Mouse (Mus musculus): ENCODE measurements around the gene Rwdd3. TPM values are rescaled to one million over a fixed set of nuclear protein-coding genes. Genes with fewer than 3 reads are reported as not detected.

The Rwdd3 gene
- total RNA-seq (2021): 1 to 10 TPM; 3.6 to 4.7 TPM
- long read RNA-seq, experiment 1, partial matches to known transcripts: 0 of 3 reads
- long read RNA-seq, experiment 1, other reads (novel, unspliced or antisense): 0 of 3 reads
- long read RNA-seq, experiment 2, partial matches to known transcripts: 0 of 7 reads
- long read RNA-seq, experiment 2, other reads (novel, unspliced or antisense): 4 of 7 reads

GRCm38 (mm10) chr3:121171243-121171871 is at the start of gene Rwdd3:
Gene Rwdd3, minus strand, starts transcription at chr3:121171695.
- peak; percentile 89 for DNase-seq

GRCm38 (mm10) chr3:121217011-121217410 is 45.5 kb upstream of the Rwdd3 start:
- DNase-seq: no peak

- DNase-seq: no peak
Measured at GRCm38 (mm10) chr3:121213501-121213900, 42.0 kb upstream of the Rwdd3 start.

GRCm38 (mm10) chr3:121212156-121212555 is 40.7 kb upstream of the Rwdd3 start:
- no peak for DNase-seq

GRCm38 (mm10) chr3:121208994-121209393 is 37.5 kb upstream of the Rwdd3 start:
- no peak for DNase-seq

- no peak for DNase-seq
Measured at GRCm38 (mm10) chr3:121206202-121206882, 34.8 kb upstream of the Rwdd3 start.

- DNase-seq: no peak
Measured at GRCm38 (mm10) chr3:121202638-121203037, 31.1 kb upstream of the Rwdd3 start.

GRCm38 (mm10) chr3:121201012-121201747 is 29.7 kb upstream of the Rwdd3 start:
- DNase-seq: no peak

GRCm38 (mm10) chr3:121189199-121189598 is 17.7 kb upstream of the Rwdd3 start:
- no peak for DNase-seq

GRCm38 (mm10) chr3:121187510-121187909 is 16.0 kb upstream of the Rwdd3 start:
- no peak for DNase-seq

GRCm38 (mm10) chr3:121186925-121187324 is 15.4 kb upstream of the Rwdd3 start:
- no peak for DNase-seq

- DNase-seq: no peak
Measured at GRCm38 (mm10) chr3:121185197-121185596, 13.7 kb upstream of the Rwdd3 start.

GRCm38 (mm10) chr3:121176011-121176410 is 4.5 kb upstream of the Rwdd3 start:
- no peak for DNase-seq

- DNase-seq: no peak
Measured at GRCm38 (mm10) chr3:121174248-121174945, 2.9 kb upstream of the Rwdd3 start.

GRCm38 (mm10) chr3:121172718-121173117 is 1.2 kb upstream of the Rwdd3 start:
- DNase-seq: no peak

GRCm38 (mm10) chr3:121171872-121172265 is 374 bp upstream of the Rwdd3 start:
- DNase-seq: no peak

- DNase-seq: no peak
Measured at GRCm38 (mm10) chr3:121170631-121171030, 864 bp downstream of the Rwdd3 start.

GRCm38 (mm10) chr3:121169092-121169942 is 2.2 kb downstream of the Rwdd3 start:
- no peak for DNase-seq

GRCm38 (mm10) chr3:121168581-121168980 is 2.9 kb downstream of the Rwdd3 start:
- no peak for DNase-seq

GRCm38 (mm10) chr3:121163271-121163819 is 8.2 kb downstream of the Rwdd3 start:
- peak; percentile 71 for DNase-seq

GRCm38 (mm10) chr3:121161661-121162060 is 9.8 kb downstream of the Rwdd3 start:
- DNase-seq: no peak

Measured in gastrocnemius, postnatal 10 days (tissue).